Mouse (Mus musculus): ENCODE measurements at regions not wholly inside any gene's neighbourhood (a gene's known extent, or its start where the extent isn't known, plus 50 kb on each side); places are given as distances from the start of the nearest gene placed in this dataset.

DNA sequence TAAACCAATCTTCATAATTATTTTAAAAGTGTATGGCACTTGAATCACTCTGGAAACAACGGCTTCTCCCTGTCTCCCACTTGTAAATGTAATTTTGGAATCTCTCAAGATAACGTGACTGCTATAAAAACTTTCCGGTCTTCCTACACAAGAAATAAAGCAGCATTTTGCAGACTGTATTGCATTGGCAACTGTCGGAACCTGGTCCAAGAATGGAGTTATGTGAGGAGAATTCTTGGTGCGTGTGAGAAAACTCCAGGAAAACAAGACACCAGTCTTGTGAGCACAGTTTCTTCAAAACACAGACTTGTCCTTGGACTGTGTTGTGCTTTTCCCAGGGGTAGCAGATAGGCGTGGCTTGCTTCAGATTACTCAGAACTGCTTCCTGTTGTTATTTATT, 83.8 kb upstream of the Nr5a2 start:
- TF ChIP-seq CTCF (IDR thresholded peaks at IDR 0.05; ENCODE audit: extremely low read depth, insufficient read depth, insufficient read length, insufficient replicate concordance) (no peak), POLR2A (IDR thresholded peaks at IDR 0.05; ENCODE audit: low read depth, low read length) (no peak)
- no peak overlapping the region for H3K4me3 ChIP-seq (ENCODE audit: extremely low read depth, insufficient read depth, insufficient read length)
- 88% methylated on average over 6 of the region's 6 CpGs for WGBS
- no peak for DNase-seq (ENCODE audit: low read depth in 1 of 2, low spot score in 2 of 2)
- H3K36me3 ChIP-seq (ENCODE audit: control insufficient read depth, insufficient read depth, low read length), result no peaks in the 10 kb centered on the region
- no peaks in the 10 kb centered on the region for H3K27me3 ChIP-seq (ENCODE audit: control insufficient read depth, insufficient read depth, low read length)
- H3K4me1 ChIP-seq (ENCODE audit: control insufficient read depth, insufficient read depth, insufficient read length), result no peaks in the 10 kb centered on the region
- no peak overlapping the region for H3K27ac ChIP-seq (ENCODE audit: insufficient read depth, low read length)

DNA sequence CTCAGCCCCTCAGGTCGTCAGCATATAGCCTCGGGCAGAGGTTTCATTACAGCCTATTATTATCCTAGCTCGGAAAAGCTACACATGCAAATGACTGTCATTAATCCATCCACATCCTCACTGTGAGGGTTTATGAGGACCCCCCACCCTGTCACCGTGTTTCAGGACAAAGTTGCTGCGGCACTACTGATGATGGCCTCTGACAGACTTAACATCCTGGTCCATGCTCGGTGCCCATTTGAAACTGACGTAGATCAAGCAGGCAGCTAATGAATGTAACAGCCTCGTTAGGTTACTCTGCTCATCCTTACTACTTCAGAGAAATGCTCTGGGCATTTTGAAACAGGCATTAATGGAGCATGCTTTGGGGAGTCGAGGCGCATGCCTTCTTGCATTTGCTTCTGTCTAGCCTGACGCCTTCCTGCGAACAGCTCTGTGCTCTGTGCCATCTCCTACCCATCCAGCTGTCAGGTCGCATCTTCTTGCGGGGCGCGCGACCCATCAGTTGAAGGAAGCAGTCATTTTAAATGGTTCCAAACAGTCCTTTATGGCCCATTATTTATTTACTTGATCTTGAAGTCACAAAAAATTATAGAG, 82.3 kb upstream of the Nr5a2 start:
- TF ChIP-seq POLR2A (IDR thresholded peaks at IDR 0.05; ENCODE audit: low read depth, low read length), result no peak
- TF ChIP-seq CTCF (IDR thresholded peaks at IDR 0.05; ENCODE audit: extremely low read depth, insufficient read depth, insufficient read length, insufficient replicate concordance), result no peak
- Histone ChIP-seq H3K4me3 (ENCODE audit: extremely low read depth, insufficient read depth, insufficient read length) (no peak overlapping the region), H3K36me3 (ENCODE audit: control insufficient read depth, insufficient read depth, low read length) (no peaks in the 10 kb centered on the region), H3K27ac (ENCODE audit: insufficient read depth, low read length) (no peak overlapping the region), H3K27me3 (ENCODE audit: control insufficient read depth, insufficient read depth, low read length) (no peaks in the 10 kb centered on the region), H3K4me1 (ENCODE audit: control insufficient read depth, insufficient read depth, insufficient read length) (no peaks in the 10 kb centered on the region)
- 92% methylated on average over 17 of the region's 17 CpGs for WGBS
- DNase-seq (ENCODE audit: low read depth in 1 of 2, low spot score in 2 of 2), result no peak

DNA sequence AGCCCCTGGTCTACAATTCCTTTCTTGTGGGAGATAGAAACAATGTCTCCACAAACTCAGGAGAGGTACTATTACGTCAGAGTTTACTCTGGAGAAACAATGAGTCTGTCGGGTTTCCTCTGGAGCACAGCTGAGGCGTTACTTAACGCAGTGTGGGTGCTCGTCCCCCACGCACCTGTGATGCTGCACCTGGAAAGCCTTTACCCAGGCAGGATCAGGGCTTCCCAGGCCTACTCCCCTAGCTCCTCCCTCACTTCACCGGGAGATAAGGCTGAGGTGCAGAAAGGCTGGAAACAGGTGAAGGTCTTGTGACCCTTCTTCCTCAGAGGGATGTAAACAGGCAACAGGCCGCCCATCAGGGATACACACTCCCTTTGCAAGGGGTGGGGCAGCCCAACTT, 80.7 kb upstream of the Nr5a2 start:
- Histone ChIP-seq H3K27me3 (ENCODE audit: control insufficient read depth, insufficient read depth, low read length) (no peaks in the 10 kb centered on the region), H3K4me3 (ENCODE audit: extremely low read depth, insufficient read depth, insufficient read length) (no peak overlapping the region), H3K4me1 (ENCODE audit: control insufficient read depth, insufficient read depth, insufficient read length) (no peaks in the 10 kb centered on the region), H3K36me3 (ENCODE audit: control insufficient read depth, insufficient read depth, low read length) (no peaks in the 10 kb centered on the region), H3K27ac (ENCODE audit: insufficient read depth, low read length) (no peak overlapping the region)
- no peak for TF ChIP-seq CTCF (IDR thresholded peaks at IDR 0.05; ENCODE audit: extremely low read depth, insufficient read depth, insufficient read length, insufficient replicate concordance)
- TF ChIP-seq POLR2A (IDR thresholded peaks at IDR 0.05; ENCODE audit: low read depth, low read length), result no peak
- DNase-seq (ENCODE audit: low read depth in 1 of 2, low spot score in 2 of 2), result no peak
- WGBS, result 73% methylated on average over 8 of the region's 8 CpGs

DNA sequence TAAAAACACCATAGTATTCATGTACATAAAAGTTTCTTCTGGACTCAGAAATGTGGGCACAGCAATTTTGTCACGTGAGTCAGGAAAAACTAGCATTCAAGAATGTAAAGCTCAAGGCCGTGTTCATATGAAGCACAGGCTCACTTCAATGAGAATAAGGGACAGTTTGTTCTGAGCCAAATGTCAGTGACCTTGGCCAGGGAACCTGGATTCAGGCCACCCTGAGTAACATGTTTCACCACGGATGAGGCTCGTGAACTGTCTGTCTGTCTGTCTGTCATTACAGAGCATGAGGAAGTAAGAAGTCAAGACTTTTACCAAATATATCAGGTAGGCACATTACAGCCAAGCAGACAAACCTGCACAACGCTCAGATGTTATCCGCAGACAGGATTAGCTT, 74.3 kb upstream of the Nr5a2 start:
- Histone ChIP-seq H3K27ac (ENCODE audit: insufficient read depth, low read length) (no peak overlapping the region), H3K4me1 (ENCODE audit: control insufficient read depth, insufficient read depth, insufficient read length) (no peaks in the 10 kb centered on the region), H3K36me3 (ENCODE audit: control insufficient read depth, insufficient read depth, low read length) (no peaks in the 10 kb centered on the region), H3K27me3 (ENCODE audit: control insufficient read depth, insufficient read depth, low read length) (no peaks in the 10 kb centered on the region), H3K4me3 (ENCODE audit: extremely low read depth, insufficient read depth, insufficient read length) (no peak overlapping the region)
- DNase-seq (ENCODE audit: low read depth in 1 of 2, low spot score in 2 of 2), result no peak
- no peak for TF ChIP-seq POLR2A (IDR thresholded peaks at IDR 0.05; ENCODE audit: low read depth, low read length)
- TF ChIP-seq CTCF (IDR thresholded peaks at IDR 0.05; ENCODE audit: extremely low read depth, insufficient read depth, insufficient read length, insufficient replicate concordance), result no peak
- WGBS, result 88% methylated on average over 6 of the region's 6 CpGs

DNA sequence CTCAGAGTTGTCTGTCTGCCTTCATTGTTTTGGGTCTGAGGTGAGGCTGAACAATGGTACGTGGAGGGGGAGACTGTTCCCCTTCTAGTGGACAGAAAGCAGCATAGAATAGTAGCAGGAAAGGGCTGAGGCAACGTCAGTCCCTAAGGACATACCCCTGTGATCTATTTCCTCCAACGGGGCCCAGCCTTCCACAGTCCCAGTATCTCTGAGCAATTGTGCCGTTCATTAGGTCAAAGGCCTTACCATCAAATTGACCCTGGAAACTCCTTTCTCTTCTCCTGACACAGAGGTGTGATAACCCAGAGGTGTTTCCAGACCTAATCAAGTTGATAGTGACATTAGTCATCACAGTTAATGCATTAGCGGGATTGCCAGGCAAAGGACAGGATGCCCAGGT, 73.4 kb upstream of the Nr5a2 start:
- H3K36me3 ChIP-seq (ENCODE audit: control insufficient read depth, insufficient read depth, low read length), result no peaks in the 10 kb centered on the region
- WGBS, result 74% methylated on average over 5 of the region's 5 CpGs
- DNase-seq (ENCODE audit: low read depth in 1 of 2, low spot score in 2 of 2), result no peak

DNA sequence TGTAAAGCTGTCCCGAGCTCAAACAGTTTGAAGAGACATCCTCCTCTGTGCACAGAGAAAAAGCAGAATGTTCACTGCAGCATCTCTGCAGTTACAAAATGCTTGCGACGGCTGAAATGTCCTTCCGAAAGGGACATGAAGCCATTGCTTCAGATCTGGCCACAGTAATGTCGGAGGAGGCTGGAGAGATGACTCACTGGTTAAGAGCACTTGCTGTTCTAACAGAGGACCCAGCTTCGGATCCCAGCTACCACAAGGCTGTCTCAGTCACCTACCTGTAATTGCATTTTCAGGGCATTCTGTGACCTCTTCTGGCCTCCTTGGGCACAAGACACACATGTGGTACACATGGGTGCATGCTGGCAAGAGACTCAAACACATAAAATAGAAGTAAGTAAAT, 63.5 kb upstream of the Nr5a2 start:
- Histone ChIP-seq H3K27me3 (ENCODE audit: control insufficient read depth, insufficient read depth, low read length) (no peaks in the 10 kb centered on the region), H3K36me3 (ENCODE audit: control insufficient read depth, insufficient read depth, low read length) (no peaks in the 10 kb centered on the region), H3K4me1 (ENCODE audit: control insufficient read depth, insufficient read depth, insufficient read length) (no peaks in the 10 kb centered on the region), H3K27ac (ENCODE audit: insufficient read depth, low read length) (no peak overlapping the region), H3K4me3 (ENCODE audit: extremely low read depth, insufficient read depth, insufficient read length) (no peak overlapping the region)
- WGBS, result 85% methylated on average over 6 of the region's 6 CpGs
- TF ChIP-seq CTCF (IDR thresholded peaks at IDR 0.05; ENCODE audit: extremely low read depth, insufficient read depth, insufficient read length, insufficient replicate concordance) (no peak), POLR2A (IDR thresholded peaks at IDR 0.05; ENCODE audit: low read depth, low read length) (no peak)
- no peak for DNase-seq (ENCODE audit: low read depth in 1 of 2, low spot score in 2 of 2)

More for the DNA sequence above, 73.4 kb upstream of the Nr5a2 start:
- Histone ChIP-seq H3K4me3 (ENCODE audit: extremely low read depth, insufficient read depth, insufficient read length) (no peak overlapping the region), H3K4me1 (ENCODE audit: control insufficient read depth, insufficient read depth, insufficient read length) (no peaks in the 10 kb centered on the region), H3K27me3 (ENCODE audit: control insufficient read depth, insufficient read depth, low read length) (no peaks in the 10 kb centered on the region), H3K27ac (ENCODE audit: insufficient read depth, low read length) (no peak overlapping the region)
- TF ChIP-seq CTCF (IDR thresholded peaks at IDR 0.05; ENCODE audit: extremely low read depth, insufficient read depth, insufficient read length, insufficient replicate concordance) (no peak), POLR2A (IDR thresholded peaks at IDR 0.05; ENCODE audit: low read depth, low read length) (no peak)

DNA sequence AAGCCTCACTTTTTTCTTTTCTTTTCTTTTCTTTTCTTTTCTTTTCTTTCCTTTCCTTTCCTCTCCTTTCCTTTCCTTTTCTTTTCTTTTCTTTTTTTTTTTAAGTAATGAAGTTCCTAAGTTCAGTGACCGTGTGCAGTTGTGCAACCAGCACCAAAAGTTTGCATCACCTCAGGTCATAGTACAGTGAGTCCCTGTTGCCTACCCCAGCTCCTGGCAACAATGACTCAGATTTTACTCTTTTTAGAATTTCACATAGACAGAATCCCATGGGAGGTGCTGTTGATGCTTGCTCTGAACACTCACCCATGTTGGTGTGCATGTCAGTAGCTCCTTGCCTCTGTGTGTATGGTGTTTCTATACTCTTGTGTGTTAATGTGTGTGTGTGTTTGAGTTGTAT, 60.3 kb upstream of the Nr5a2 start:
- Histone ChIP-seq H3K27ac (ENCODE audit: insufficient read depth, low read length) (no peak overlapping the region), H3K4me1 (ENCODE audit: control insufficient read depth, insufficient read depth, insufficient read length) (no peaks in the 10 kb centered on the region), H3K36me3 (ENCODE audit: control insufficient read depth, insufficient read depth, low read length) (no peaks in the 10 kb centered on the region), H3K27me3 (ENCODE audit: control insufficient read depth, insufficient read depth, low read length) (no peaks in the 10 kb centered on the region), H3K4me3 (ENCODE audit: extremely low read depth, insufficient read depth, insufficient read length) (no peak overlapping the region)
- TF ChIP-seq POLR2A (IDR thresholded peaks at IDR 0.05; ENCODE audit: low read depth, low read length) (no peak), CTCF (IDR thresholded peaks at IDR 0.05; ENCODE audit: extremely low read depth, insufficient read depth, insufficient read length, insufficient replicate concordance) (no peak)
- WGBS, result 70% methylated on average over 1 of the region's 1 CpGs
- no peak for DNase-seq (ENCODE audit: low read depth in 1 of 2, low spot score in 2 of 2)

Measured in spleen, adult 2 months (tissue).